Mouse (Mus musculus): ENCODE data around the gene Ccdc88a.
A peak's percentile ranks its signal among the peaks of the same experiment; 100 is the strongest.
"Not testable (repeated sequence)": the region's sequence is repeated elsewhere in the genome, so short reads cannot be mapped to it uniquely, and the experiment has no call there.

Ccdc88a gene

DNA sequence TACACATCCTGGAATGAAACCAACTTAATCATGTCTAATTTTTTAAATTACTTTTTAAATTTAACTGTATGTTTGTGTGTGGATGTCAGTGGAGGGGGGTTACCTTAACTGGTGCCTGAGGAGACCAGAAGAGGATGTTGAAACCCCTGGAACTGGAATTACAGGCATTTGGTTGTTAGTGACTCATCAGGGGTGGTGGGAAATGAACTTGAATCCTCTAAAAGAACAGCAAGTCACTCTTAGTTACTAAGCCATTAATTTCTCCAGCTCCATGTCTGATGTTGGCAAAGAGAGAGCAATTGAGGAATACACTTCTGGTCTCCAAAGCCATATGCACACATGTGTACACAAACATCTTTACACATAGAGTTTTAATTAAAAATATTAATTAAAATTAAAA is 101.2 kb downstream of the Ccdc88a start:
- no peak for DNase-seq

DNA sequence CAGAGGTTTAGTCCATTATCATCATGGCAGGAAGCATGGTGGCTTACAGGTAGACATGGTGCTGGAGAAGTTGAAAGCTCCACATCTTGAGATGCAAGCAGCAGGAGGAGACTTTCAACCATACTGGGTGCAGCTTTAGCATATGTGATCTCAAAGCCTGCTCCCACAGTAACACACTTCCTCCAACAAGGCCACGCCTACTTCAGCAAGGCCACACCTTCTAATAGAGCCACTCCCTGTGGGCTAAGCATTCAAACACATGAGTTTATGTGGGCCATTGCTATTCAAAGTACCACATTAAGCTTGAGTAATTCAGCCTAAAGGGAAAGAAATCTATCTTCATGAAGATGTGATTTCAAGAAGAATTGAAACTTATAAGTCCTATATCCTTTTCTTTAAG is 119.7 kb downstream of the Ccdc88a start:
- no peak for DNase-seq

DNA sequence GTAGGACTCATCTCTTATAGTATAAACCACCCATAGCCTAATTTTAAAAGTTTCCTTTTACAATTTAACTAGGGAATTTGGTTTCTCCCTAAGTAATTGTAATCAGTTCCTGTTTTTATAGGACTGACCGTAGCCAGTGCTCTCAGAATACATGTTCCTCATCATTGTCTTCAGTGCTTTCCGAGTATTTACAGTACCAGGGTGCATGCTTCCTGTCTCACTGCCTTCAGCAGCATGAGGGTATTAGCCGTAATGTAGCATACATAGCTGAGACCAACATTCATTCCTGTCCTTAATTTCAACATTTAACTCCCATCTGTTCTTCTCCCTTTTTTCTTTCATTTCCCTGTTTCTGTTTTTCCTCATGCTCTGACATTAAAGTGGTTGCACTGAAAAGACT is 123.5 kb downstream of the Ccdc88a start:
- no peak for DNase-seq

DNA sequence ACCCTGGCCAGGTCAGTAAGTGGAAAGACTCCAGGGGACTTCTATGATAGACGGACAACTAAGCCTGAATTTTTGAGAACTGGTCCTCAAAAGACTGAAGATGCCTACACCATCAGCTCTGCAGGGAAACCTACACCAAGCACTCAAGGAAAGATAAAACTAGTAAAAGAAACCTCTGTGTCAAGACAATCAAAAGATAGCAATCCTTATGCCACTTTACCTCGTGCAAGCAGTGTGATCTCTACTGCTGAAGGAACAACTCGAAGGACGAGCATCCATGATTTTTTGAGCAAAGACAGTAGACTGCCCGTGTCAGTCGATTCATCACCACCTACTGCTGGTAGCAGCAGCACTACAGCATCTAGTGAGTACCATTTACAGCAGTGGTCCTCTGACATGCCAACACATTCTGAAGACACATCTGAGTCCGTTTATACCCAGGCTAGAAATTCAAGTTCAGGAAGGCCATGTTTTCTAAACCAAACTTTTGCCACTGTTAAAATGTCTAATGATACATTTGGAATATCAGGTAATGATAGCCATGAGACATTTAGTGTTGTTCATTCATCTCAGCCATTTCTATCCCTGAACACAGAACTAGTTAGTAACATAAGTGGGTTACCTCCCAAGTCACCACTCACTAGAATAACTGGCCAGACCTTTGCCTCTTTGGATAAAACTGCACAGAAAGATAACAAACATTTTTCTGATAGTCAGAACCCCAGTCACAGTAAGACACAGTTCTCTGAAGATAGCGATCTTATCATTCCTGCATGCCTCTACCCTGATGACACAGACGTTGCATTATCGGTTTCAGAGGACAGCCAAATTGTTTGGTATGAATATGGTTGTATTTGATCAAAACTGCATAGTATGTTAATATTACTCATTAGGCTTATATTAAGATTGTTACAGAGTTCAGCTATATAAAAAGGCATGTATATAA is 130.8 kb downstream of the Ccdc88a start:
- DNase-seq: no peak

DNA sequence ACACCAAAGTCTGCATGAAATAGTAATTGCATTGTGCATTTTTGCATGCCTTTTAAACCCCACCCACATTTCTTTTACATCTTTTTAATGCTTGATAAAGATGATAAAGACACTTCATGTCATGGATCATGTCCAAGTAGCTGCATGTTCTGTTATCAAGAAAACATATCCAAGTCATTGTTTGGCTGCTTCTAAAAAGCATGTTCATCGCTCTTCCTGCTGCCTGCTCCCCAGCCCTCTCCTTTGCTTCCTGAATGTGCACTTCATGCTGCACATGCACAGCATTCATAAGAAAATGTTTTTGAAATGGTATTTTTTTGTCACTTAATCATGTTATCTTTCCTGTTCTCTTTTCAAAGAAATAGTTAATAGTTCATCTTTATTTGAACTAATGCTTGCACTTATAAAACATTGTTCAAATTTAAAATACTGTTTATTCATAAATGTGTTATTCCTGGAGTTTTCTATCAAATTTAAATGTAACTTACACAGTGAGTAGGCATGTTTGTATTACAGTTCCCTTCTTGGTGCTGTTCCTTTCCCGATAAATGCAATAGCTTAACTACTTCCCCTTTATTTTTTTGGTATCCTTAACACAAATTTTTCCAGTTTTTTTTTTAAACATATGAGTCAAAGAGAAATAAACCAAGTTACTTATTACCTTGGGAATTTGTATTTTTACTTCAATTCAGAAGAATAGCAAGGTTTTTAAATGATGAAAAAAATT is 131.6 kb downstream of the Ccdc88a start:
- DNase-seq: no peak

DNA sequence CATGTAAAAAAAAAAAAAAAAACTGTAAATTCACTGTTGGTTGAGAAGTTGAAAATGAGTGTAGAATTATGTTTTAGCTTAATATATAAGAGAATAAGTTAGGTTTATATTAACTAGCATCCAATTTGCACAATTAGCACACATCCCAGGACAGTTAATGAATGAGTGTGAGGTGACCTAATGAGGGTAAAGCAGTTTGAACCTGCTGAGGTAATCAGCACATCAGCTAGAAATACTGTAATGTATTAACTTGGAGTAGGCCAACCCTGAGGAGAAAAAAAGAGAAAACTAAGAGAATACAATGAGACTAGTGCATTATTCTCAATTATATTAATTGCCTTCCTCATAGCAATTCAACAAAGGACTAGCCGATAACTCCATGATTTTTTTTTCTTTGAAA is 136.0 kb downstream of the Ccdc88a start:
- DNase-seq: no peak

DNA sequence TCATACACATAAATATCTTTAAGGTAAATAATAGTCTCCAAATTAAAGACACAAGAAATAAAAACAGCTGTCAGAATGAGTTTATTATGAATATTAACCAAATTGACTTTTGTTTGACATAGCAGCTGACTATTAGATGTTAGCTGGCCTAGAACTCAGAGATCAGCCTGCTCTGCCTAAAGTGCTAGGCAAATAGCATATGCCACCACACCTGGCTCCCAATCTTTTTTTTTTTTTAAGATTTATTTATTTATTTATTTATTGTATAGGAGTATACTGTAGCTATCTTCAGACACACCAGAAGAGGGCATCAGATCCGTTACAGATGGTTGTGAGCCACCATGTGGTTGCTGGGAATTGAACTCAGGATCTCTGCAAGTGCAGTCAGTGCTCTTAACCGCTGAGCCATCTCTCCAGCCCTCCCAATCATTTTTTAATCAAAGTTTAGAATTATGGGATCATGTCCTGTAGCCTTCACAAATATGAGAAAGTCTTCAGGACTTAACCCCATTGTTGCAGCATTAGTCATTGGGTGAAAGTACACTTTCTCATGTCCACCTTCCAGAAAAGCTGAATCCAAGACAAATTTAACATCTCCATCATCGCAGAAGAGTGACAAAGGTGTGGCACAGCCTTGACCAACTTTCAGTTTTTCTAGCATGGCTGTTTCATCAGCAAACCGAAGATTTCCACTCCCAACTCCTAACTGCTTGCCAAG is 139.5 kb downstream of the Ccdc88a start:
- DNase-seq: no peak

DNA sequence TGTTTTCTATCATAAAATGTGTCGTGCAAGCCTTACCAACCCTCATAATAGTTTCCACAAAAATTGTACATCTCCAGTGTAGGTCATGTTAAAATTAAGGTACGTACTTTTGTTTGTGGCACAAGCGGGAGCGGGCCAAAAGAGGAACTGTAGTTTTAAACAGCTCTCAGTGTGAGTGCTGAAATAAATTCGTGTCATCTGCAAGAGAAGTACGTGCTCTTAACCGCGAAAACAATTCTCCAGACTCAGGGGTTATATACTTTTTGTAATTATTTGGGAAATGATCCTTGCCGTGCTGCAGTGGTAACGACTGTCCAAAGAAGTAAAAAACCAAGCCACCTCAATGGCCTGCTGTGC is 140.8 kb downstream of the Ccdc88a start:
- DNase-seq: no peak

DNA sequence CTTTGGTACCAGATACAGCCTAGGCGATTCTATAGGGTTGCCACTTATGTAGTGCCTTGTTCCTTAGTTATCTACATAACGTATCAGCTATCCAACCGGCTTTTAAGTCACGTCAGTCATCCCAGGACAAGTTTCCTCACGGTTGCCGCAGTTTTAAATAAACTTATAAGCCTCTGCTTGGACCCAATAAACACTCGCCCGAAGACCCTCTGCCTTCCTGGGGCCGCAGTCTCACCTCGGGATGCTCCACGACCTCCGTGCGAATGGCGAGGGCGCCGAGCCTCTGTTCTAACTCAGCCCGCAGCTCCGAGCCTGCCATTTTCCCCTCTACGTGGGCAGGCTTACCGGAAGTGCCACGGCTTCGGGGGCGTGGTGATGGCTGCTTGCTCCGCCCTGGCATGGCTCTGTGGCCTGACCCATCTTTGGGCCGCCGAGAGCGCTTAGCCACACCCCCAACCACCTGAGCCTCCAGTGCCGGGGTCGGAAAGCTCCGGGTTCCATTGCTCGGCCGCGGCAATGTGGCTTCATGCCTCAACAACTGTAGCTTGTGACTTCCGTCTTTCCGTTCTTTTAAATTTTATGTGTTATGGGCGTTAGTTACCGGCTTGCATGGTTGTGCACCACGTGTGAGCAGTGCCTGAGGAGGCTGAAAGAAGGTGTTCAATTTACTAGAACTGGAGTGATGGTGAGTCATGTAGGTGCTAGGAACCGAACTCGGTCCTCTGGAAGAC is 141.4 kb downstream of the Ccdc88a start, which contains the start of gene Prorsd1:
TSS of gene Prorsd1 (minus strand) at position 352 of the 731 bp plus-strand sequence.
- peak; percentile 83 for DNase-seq

DNA sequence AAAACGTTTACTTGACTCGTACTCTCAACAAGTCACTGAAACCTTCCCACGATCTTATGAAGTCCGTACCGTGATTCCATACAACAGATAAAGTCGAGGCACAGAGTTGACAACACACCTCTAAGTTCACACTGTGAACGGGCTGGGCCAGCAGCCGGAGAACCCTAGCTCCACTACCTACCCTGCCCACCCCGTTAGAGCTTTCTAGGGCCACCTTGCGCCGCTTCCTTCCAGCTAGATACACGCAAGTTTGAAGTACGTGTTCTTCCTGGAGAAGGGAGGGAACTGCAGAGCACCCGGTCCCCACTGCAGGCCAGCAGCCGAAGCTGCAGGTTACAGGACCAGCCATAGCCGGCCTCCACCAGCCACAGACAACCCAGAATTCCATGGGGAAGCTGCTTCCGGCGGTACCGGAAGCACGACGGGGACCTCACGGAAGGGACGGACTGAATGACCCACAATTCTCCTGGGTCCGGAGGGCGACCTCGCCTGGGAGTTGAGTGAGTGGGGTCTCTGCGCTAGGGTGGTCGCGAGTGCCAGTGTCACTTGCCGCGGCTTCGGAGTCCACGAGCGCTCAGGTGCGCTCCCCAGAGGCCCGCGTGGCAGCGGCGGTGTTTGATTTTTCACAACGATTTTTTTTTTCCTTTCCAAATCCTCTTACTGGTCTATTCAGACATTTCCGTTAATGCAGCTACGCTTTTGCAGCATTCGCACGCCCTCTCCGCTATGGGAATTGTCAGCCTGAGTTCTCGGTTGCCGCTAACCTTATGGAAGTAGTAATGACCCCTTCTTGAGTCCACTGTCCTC is 152.7 kb downstream of the Ccdc88a start, which contains the start of gene Mtif2:
TSS of gene Mtif2 (plus strand) at position 421 of the 807 bp plus-strand sequence.
- DNase-seq: peak; percentile 69

DNA sequence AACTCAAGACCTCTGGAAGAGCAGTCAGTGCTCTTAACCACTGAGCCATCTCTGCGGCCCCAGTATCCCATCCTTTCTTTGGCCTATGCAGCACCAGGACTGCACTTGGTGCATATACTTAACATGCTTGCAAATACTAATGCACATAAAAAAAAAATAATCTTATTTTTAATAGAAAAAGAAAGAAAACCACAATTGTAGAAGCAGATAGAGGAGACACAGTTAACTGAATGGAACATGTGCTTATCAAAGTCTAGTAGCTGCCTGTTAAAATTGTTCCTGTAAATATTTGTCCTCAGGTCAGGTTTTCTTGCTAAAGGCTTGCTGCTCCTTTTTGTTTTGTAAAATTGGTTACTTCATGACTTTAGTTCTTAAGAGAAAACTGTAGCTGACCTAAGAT is 164.7 kb downstream of the Ccdc88a start:
- no peak for DNase-seq

DNA sequence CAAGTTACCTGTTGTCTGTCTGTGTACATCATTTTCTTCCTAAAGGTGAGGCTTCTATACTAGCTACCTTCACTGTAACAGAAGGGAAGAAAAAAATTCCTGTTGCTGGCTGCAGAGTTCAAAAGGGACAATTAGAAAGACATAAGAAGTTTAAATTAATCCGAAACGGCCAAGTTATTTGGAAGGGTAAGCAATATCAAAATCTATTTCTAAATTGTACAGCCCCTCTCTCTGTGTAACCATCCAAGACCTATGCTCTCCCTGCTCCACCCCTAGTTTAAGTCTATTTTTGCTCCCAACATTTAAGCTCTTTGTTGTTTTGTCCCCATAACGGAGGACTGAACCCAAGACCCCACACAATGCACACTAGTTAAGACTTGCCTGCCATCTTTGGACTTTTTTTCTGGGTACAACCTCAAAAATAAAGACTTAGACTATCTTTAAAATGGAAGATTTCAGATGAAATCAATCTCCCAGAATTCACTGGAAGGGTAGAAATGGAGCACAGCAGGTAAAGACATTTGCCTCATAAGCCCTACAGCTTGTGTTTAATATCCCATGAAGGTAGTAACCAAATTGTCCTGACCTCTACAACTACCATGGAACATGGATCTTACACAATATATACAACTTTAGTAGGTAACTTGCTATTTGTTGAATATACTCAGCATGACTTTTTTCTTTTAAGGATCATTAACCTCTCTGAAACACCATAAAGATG is 170.9 kb downstream of the Ccdc88a start:
- no peak for DNase-seq

DNA sequence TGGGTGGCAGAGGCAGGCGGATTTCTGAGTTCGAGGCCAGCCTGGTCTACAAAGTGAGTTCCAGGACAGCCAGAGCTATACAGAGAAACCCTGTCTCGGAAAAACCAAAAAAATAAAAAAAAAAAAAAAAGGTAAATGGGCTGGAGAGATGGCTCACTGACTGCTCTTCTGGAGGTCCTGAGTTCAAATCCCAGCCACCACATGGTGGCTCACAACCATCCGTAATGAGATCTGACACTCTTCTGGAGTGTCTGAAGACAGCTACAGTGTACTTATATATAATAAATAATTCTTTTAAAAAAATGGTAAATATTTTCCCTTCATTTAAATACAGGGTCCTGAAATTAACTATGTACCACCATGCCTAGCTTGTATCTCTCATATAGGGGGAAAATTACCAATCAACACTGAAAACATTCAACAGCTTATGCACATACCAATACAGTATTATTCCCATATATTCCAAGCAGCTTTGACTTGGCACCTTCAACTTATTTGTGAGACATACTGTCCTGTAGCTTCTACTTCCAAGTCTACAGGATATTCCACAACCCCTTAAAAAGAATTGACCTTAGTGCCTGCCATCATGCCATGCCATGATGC is 171.8 kb downstream of the Ccdc88a start:
- DNase-seq: not testable (repeated sequence)

DNA sequence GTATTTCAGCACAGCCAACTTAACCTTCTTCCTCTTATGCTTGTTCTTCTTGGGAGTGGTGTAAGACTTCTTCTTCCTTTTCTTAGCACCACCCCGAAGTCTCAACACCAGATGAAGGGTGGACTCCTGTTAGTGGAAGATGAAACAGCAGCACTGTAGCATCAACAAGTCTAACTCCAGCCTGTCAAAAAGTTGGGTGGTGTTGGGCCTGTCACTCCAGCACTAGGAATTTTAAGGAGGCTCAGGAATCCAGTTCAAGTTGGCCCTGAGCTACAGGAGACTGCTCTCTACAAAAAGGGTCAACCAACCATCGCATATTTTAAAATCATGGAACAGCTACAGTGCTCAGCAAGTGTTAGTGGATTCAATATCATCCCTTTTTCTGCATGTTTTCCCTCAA is 172.8 kb downstream of the Ccdc88a start:
- DNase-seq: not testable (repeated sequence)

DNA sequence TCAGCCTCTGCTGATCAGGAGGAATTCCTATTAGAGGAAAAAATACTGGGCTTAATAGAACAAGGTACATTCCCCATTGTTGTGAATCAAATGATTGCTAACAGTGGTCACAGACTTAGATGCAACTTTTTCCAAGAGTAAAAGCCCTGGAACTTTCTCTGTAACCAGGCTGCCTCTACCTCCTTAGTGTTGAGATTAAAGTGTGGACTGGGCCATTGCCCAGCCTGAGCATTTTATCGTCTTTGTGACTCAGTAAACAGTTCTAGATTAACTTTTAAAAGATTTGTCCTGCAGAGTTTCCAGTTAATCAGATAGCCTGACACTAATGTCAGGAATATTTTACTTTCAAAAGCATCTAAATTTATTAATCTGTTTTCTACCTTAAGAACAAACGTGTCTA is 173.3 kb downstream of the Ccdc88a start:
- DNase-seq: no peak

DNA sequence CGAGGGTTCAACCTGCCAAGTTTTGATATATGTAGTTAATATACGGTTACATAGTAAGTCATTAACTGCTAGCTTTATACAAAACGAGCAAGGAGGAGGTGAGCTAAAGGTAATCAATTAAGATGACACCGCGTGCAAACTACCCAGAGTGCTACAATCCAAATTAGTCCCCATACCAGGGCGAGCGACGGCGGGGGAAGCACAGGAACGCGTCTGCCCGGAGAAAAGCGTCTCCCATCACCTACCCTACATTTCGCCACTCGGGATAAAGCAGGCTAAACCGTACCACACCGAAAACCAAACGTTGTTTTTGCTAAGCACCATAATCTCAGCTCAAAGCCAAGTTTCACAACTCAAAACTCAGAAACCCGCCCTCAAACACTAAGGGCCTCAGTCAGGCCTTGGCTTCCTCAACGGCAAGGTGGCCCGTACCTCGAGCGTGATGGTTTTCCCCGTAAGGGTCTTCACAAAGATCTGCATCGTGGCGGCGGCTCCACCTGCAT is 173.8 kb downstream of the Ccdc88a start:
- no peak for DNase-seq

DNA sequence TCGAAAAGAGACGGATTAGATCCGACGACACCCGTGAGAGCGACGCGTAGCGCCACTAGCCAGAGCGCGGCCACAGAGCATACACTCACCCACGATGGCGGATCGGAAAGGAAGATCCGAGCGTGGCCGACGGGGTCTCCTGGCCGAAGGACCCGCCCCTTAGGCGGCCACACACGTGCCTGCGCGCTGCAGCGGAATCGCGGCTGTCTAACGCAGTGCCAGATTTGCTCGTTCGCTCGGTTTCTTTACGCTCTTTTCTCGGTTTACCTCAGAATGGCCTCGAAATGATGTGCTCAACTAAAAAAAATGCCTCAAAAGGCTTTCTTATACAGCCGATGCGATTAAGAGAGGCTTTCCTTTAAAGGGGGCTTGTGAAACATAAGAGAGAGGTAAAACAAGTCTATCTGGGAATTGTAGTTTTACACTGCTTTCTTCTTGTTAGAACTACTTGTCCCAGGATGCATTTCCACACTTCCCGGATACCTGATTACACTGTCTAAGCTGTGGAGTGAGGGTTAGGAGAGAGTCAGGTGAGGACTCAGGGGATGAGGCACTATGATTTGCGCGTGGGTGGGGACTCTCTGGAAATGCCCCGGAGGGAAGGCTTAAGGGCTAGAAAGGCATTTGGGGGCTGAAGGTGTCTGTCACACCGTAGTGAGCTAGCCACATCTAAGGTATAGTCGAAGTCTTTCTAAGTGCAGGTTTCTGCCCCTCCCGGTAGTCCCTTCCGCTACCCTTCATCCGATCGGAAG is 174.5 kb downstream of the Ccdc88a start, which contains the start of the genes Clhc1 and Rps27a:
TSS of gene Clhc1 (plus strand) at position 199 of the 752 bp plus-strand sequence.
TSS of gene Rps27a (minus strand) at position 358 of the 752 bp plus-strand sequence.
- peak; percentile 90 for DNase-seq

DNA sequence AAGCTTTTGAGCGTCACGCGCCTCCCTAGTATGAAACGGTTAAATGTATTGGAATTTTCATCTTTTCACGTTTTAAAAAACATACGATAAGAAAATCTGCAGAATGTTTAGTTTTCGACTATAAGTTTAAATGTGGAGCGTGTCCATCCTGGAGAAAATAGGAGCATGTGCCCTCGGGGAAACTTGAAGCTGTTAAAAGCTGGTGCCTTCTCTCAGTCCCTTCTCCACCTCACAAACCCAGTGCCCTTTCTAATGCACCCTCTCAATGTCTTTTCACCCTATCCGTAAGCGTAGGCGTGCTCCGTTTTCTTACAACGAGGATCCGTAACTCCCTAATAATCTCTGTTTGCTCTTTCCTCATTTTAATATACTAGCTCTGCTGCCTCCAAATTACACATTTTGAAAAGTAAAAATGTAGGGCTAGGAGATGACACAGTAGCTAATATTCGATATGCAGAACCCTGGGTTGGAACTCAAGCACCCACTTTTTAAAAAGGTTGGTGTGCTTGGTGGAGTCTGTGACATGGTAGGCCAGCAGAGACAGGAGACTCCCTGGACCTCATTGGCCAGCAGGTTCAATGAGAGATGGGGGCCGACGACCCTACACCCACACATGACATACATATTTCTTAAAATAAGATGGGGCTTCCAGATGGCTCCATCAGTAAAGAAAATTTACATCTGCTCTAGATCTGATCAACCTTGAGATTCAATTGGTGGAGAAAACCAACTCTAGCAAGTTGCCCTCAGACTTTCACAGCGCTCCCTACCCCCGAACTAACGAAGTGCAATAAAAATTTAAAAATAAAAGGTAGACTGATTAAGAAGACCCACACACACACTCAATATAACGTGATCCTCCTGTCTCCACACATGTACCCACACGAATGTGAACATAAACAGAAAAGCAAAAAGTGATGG is 175.3 kb downstream of the Ccdc88a start:
- peak; percentile 17 for DNase-seq
